In genomic region chr8:103623781-103624434, GRCm38 (mm10) we compare ENCODE assay signal across 10 mouse cellular contexts.
DNase-seq lines count a peak whose midpoint lies in the region; ATAC-seq and TF ChIP-seq lines count a peak whose summit lies in the region.
"Had no signal": no experiment of that assay in that cellular context is flagged by ENCODE, and none has a peak within 500 bp of the region (broad histone marks: within the 10 kb centered on the region; RNA-seq: fewer than 3 reads in every experiment).

No protein-coding gene starts in this region.

- no peak overlapping the region for H3K9ac ChIP-seq in ES-Bruce4 (ENCODE audit: low read depth, poor library complexity, severe bottlenecking)
- H3K9ac ChIP-seq in stomach, postnatal 0 days (ENCODE audit: low read length), result no peak overlapping the region
- H3K9ac ChIP-seq: lung, embryonic 15.5 days had no signal

- ATAC-seq in stomach, postnatal 0 days (ENCODE audit: low FRiP score, low TSS enrichment), result no peak

- TF ChIP-seq POLR2A in ES-Bruce4 (IDR thresholded peaks at IDR 0.05; ENCODE audit: insufficient read depth, low read length), result no peak

- peak; percentile 42 to 44 for DNase-seq in cerebellum, adult 18-20 months
- peak; percentile 44 to 76 for DNase-seq in frontal cortex, adult 2 months (ENCODE audit: extremely low spot score in 1 of 2, low spot score in 1 of 2)
- DNase-seq in left cerebral cortex, adult 8-10 months (ENCODE audit: low spot score in 2 of 2), result peak; percentile 10 to 72
- peak; percentile 35 for DNase-seq in right cerebral cortex, postnatal 25 days
- DNase-seq in stomach, postnatal 0 days (ENCODE audit: low spot score), result no peak
- no peak for DNase-seq in gastrocnemius, adult 18-20 months (ENCODE audit: low spot score)
- DNase-seq in thymus, adult 18-20 months, result no peak

- no peaks in the 10 kb centered on the region for H3K4me1 ChIP-seq in ES-Bruce4 (ENCODE audit: control insufficient read depth, insufficient read depth, low read length)
- H3K4me1 ChIP-seq in stomach, postnatal 0 days (replicated peaks; ENCODE audit: control insufficient read depth, insufficient read depth), result no peaks in the 10 kb centered on the region; the same call in 1 of the 2 replicates

- no peaks in the 10 kb centered on the region for H3K27me3 ChIP-seq in ES-Bruce4 (ENCODE audit: control insufficient read depth, insufficient read depth, low read length, poor library complexity, severe bottlenecking)
- no peaks in the 10 kb centered on the region for H3K27me3 ChIP-seq in stomach, postnatal 0 days (ENCODE audit: control insufficient read depth, insufficient read depth, low read length)
- H3K27me3 ChIP-seq: lung, embryonic 15.5 days had no signal

- TF ChIP-seq EP300 in ES-Bruce4 (IDR thresholded peaks at IDR 0.05; ENCODE audit: insufficient read depth, low read depth, low read length), result 0 out of 2 replicates have a peak, but pooled peaks have one; percentile 33
- no peak for TF ChIP-seq EP300 in stomach, postnatal 0 days (optimal IDR thresholded peaks at IDR 0.05)

- 62% methylated on average over 3 of the region's 3 CpGs for WGBS in stomach, postnatal 0 days

- TF ChIP-seq CTCF in ES-Bruce4 (IDR thresholded peaks at IDR 0.05; ENCODE audit: low read depth, low read length), result no peak
- TF ChIP-seq CTCF in stomach, postnatal 0 days (IDR thresholded peaks at IDR 0.05; ENCODE audit: low read depth), result no peak

- no peaks in the 10 kb centered on the region for H3K9me3 ChIP-seq in ES-Bruce4 (replicated peaks; ENCODE audit: control insufficient read depth, insufficient read depth, low read length, poor library complexity, severe bottlenecking)
- no peaks in the 10 kb centered on the region for H3K9me3 ChIP-seq in stomach, postnatal 0 days (ENCODE audit: control insufficient read depth, low read length)
- H3K9me3 ChIP-seq: lung, embryonic 15.5 days had no signal

- no peak overlapping the region for H3K27ac ChIP-seq in ES-Bruce4 (ENCODE audit: insufficient read depth, low read length)
- no peak overlapping the region for H3K27ac ChIP-seq in stomach, postnatal 0 days (replicated peaks)

- H3K4me2 ChIP-seq in stomach, postnatal 0 days (replicated peaks; ENCODE audit: low read depth), result no peak overlapping the region
- H3K4me2 ChIP-seq: lung, embryonic 15.5 days had no signal

- H3K36me3 ChIP-seq in ES-Bruce4 (ENCODE audit: control insufficient read depth, insufficient read depth, low read length, poor library complexity, severe bottlenecking), result no peaks in the 10 kb centered on the region
- no peaks in the 10 kb centered on the region for H3K36me3 ChIP-seq in stomach, postnatal 0 days (ENCODE audit: control insufficient read depth, insufficient read depth, low read length)
- H3K36me3 ChIP-seq: lung, embryonic 15.5 days had no signal

- H3K4me3 ChIP-seq in ES-Bruce4 (ENCODE audit: low read depth, low read length), result no peak overlapping the region
- H3K4me3 ChIP-seq in stomach, postnatal 0 days (ENCODE audit: low read depth, low read length), result no peak overlapping the region
- H3K4me3 ChIP-seq: erythroblast, embryonic 14.5 days; lung, embryonic 15.5 days had no signal

Comparison
In these comparisons a context has a peak if more than half of its experiments do, and no peak if none do; other contexts are left out.
1. DNase-seq: peak in cerebellum, adult 18-20 months (2 of 2), frontal cortex, adult 2 months (2 of 2), left cerebral cortex, adult 8-10 months (2 of 2) and right cerebral cortex, postnatal 25 days (single experiment); none in stomach, postnatal 0 days (single experiment), gastrocnemius, adult 18-20 months (single experiment) and thymus, adult 18-20 months (0 of 2).